33 mouse cellular contexts compared by ENCODE assay signal in the genomic region with DNA sequence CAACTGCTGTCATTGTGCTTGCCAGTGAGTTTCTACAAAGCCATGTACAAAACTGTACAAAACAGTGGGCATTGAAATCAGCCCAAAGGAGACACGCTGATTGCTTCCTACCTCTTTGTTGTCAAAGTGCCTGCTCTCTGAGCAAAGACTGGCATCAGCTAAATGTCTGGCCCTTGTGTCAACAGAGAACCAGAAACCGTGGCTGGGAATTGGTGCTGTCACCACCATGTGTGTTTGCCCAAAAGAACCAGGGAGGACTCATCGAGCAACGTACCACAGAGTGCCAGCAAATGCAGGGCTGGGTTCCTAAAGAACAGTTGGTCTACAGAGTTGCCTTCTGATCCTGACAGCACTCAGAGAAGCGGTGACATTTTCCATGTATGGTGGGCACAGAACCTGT. TPM values are rescaled to one million over a fixed set of nuclear protein-coding genes. Genes with fewer than 3 reads are reported as not detected.
"Had no signal": no experiment of that assay in that cellular context is flagged by ENCODE, and none has a peak within 500 bp of the region (broad histone marks: within the 10 kb centered on the region; RNA-seq: fewer than 3 reads in every experiment).

No protein-coding gene starts in this region.

- H3K36me3 ChIP-seq: heart, embryonic 10.5 days; heart, embryonic 12.5 days; hindbrain, embryonic 13.5 days; hindbrain, embryonic 15.5 days; kidney, embryonic 15.5 days; limb, embryonic 13.5 days; limb, embryonic 15.5 days; liver, embryonic 12.5 days had no signal

- ATAC-seq: hindbrain, postnatal 0 days; intestine, embryonic 16.5 days; liver, embryonic 12.5 days had no signal

- H3K9me3 ChIP-seq: heart, embryonic 10.5 days; heart, embryonic 12.5 days; hindbrain, embryonic 13.5 days; hindbrain, embryonic 15.5 days; kidney, embryonic 15.5 days; limb, embryonic 13.5 days; limb, embryonic 15.5 days; liver, embryonic 12.5 days had no signal

- H3K4me2 ChIP-seq: heart, embryonic 12.5 days; hindbrain, embryonic 13.5 days; hindbrain, embryonic 15.5 days; kidney, embryonic 15.5 days; limb, embryonic 13.5 days; limb, embryonic 15.5 days; liver, embryonic 12.5 days had no signal

- H3K27ac ChIP-seq: heart, embryonic 10.5 days; hindbrain, embryonic 13.5 days; hindbrain, embryonic 15.5 days; hindbrain, postnatal 0 days; kidney, embryonic 15.5 days; kidney, postnatal 0 days; layer of hippocampus, adult 2 months; limb, embryonic 13.5 days; limb, embryonic 15.5 days; liver, embryonic 12.5 days; liver, embryonic 14.5 days had no signal

- DNase-seq: gastrocnemius, postnatal 14 days; gastrocnemius, postnatal 36 days; heart, adult 18-20 months; heart, postnatal 10 days; heart, postnatal 36 days; kidney, adult 11 months; kidney, adult 2 months; kidney, adult 9 months; kidney, postnatal 14 days; kidney, postnatal 36 days; layer of hippocampus, postnatal 36 days; left cerebral cortex, postnatal 4 days had no signal

- H3K9ac ChIP-seq: heart, embryonic 12.5 days; hindbrain, embryonic 13.5 days; hindbrain, embryonic 15.5 days; kidney, embryonic 15.5 days; limb, embryonic 13.5 days; limb, embryonic 15.5 days; liver, embryonic 12.5 days; liver, embryonic 14.5 days had no signal

- H3K4me3 ChIP-seq: heart, embryonic 10.5 days; heart, embryonic 12.5 days; hindbrain, embryonic 13.5 days; hindbrain, embryonic 15.5 days; kidney, embryonic 15.5 days; layer of hippocampus, adult 2 months; limb, embryonic 13.5 days; limb, embryonic 15.5 days; liver, embryonic 12.5 days had no signal

- H3K27me3 ChIP-seq: hindbrain, embryonic 13.5 days; hindbrain, embryonic 15.5 days; kidney, embryonic 15.5 days; limb, embryonic 13.5 days; limb, embryonic 15.5 days; liver, embryonic 12.5 days had no signal

- H3K4me1 ChIP-seq: heart, embryonic 10.5 days; heart, embryonic 12.5 days; hindbrain, embryonic 15.5 days; kidney, embryonic 15.5 days; limb, embryonic 13.5 days; limb, embryonic 15.5 days; liver, embryonic 12.5 days had no signal

RNA-seq across cellular contexts. Expression of a gene that starts 2.3 kb away (rescaled TPM):
- total RNA-seq: gastrocnemius, adult 8-10 months; gastrocnemius, postnatal 14 days; gastrocnemius, postnatal 36 days; heart, adult 18-20 months; heart, adult 8-10 months; heart, postnatal 10 days; heart, postnatal 36 days; hematopoietic stem cell, adult 5-6 weeks had no signal
- polyA plus RNA-seq: heart, embryonic 10.5 days; heart, embryonic 12.5 days; heart, embryonic 14.5 days; heart, embryonic 16.5 days; kidney, adult 2 months; kidney, embryonic 15.5 days; kidney, postnatal 0 days; limb, embryonic 11.5 days; limb, embryonic 13.5 days; limb, embryonic 15.5 days; liver, adult 2 months; liver, embryonic 14.5 days; liver, embryonic 16.5 days had no signal
